Mouse (Mus musculus) hindbrain, embryonic 11.5 days (tissue): ENCODE results near the gene Adi1. TPM values are rescaled to one million over a fixed set of nuclear protein-coding genes. Genes with fewer than 3 reads are reported as not detected.

Experiments used
- ATAC-seq: fragments of 200-750 bp; cut with Nextera tagmentation; 2 replicates; pipeline ENCODE4 v1.8.0; 2017; ENCODE audit warnings: mild to moderate bottlenecking, moderate TSS enrichment, moderate library complexity; ENCODE audit not compliant: low FRiP score
- DNase-seq: peaks from one replicate; pipeline ENCODE4 v3.0.0-alpha.2; 2015; ENCODE audit warnings: low spot score
- H3K27ac ChIP-seq: fragments of 300-500 bp; sonication (generic); 2 replicates; pipeline ENCODE4 v1.5.1; 2014; ENCODE audit warnings: mild to moderate bottlenecking, low read depth, low read length
- H3K27me3 ChIP-seq: fragments of 300-500 bp; sonication (generic); 2 replicates; pipeline ENCODE4 v1.6.1; 2014; ENCODE audit warnings: mild to moderate bottlenecking, low read length, moderate library complexity, mixed read lengths; ENCODE audit not compliant: control insufficient read depth, insufficient read depth
- H3K36me3 ChIP-seq: fragments of 300-500 bp; sonication (generic); 2 replicates; pipeline ENCODE4 v1.6.1; 2014; ENCODE audit warnings: mild to moderate bottlenecking, low read length, moderate library complexity, mixed read lengths; ENCODE audit not compliant: control insufficient read depth, insufficient read depth
- H3K4me1 ChIP-seq: fragments of 300-500 bp; sonication (generic); replicated peaks from 2 replicates; pipeline ENCODE4 v1.6.1; 2014; ENCODE audit warnings: low read length, mixed read lengths; ENCODE audit not compliant: control insufficient read depth, insufficient read depth
- H3K4me2 ChIP-seq: fragments of 300-500 bp; sonication (generic); replicated peaks from 2 replicates; pipeline ENCODE4 v1.6.1; 2014; ENCODE audit warnings: mild to moderate bottlenecking, low read depth, low read length
- H3K4me3 ChIP-seq: fragments of 300-500 bp; sonication (generic); 2 replicates; pipeline ENCODE4 v1.5.1; 2014; ENCODE audit warnings: low read depth, low read length
- H3K9ac ChIP-seq: fragments of 300-500 bp; sonication (generic); 2 replicates; pipeline ENCODE4 v1.6.1; 2014; ENCODE audit warnings: low read depth, low read length
- H3K9me3 ChIP-seq: fragments of 300-500 bp; sonication (generic); 2 replicates; pipeline ENCODE4 v1.6.1; 2016; ENCODE audit warnings: low read length; ENCODE audit not compliant: control insufficient read depth
- WGBS: fragments of 180-500 bp; shearing (Covaris S2); extraction: QIAGEN DNeasy Blood & Tissue Kit; methylation state at CpG from one replicate; pipeline ENCODE4 v1.1.7; 2014; 5-methylcytosine and 5-hydroxymethylcytosine counted together
- polyA plus RNA-seq: library from polyadenylated mRNA; unstranded; fragments of >200 nt; fragmentation: Nextera tagmentation; extraction: Ambion mirVana; gene quantifications from 2 replicates; pipeline ENCODE4 v1.2.1, GENCODE M21; 2014

The Adi1 gene
- 51.5 and 53.5 TPM in 2 replicates for polyA plus RNA-seq

DNA sequence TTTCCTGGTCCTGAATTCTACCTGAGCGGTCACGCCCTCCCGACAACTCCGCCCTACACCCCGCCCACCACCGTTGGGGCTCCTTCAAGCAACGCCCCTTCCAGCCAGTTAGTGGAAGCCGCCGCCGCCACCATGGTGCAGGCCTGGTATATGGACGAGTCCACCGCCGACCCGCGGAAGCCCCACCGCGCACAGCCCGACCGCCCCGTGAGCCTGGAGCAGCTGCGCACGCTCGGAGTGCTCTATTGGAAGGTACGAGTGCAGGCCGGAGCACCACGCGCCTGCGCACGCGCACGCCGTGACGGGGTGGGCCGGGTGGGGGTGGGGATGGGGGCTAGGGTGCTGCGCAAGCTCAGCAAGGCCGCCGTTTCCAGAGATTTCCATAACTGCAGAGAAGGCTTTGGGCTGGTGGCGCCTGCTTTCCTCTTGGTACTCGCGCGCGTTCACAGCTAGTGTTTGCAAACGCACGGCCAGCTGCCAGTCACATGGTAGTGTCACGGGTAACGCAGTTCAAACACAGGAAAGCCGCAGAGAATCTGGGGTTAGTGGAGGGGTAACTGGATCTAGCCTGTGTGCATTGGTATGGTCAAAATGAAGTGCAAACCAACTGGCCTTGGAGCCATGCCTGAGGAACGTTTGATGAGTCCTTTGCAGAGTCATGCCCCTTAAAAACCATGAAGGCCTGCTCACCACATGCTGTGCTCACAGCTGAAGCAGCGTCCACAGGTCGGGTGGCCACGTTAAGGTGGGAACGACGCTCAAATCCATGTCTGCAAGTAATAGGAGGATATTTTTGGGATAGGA, at the start of gene Adi1:
Adi1 (plus strand) TSS at position 111 of the 804 bp plus-strand sequence.
- Histone ChIP-seq H3K4me1 (0 out of 2 replicates have a peak, but pooled peaks cover 3% of the 10 kb centered on the region), H3K4me3 (peak within 1 kb of the TSS; percentile 41), H3K9me3 (no peaks in the 10 kb centered on the region), H3K9ac (peak within 1 kb of the TSS; percentile 66), H3K27me3 (no peaks in the 10 kb centered on the region), H3K4me2 (peak within 1 kb of the TSS; percentile 66), H3K36me3 (no peaks in the 10 kb centered on the region), H3K27ac (peak within 1 kb of the TSS; percentile 89)
- ATAC-seq (peak; percentile 96), DNase-seq (peak; percentile 86)
- 2% methylated on average over 53 of the region's 53 CpGs for WGBS

GRCm38 (mm10) chr12:28625407-28625806, 49.6 kb upstream of the Adi1 start:
- H3K9ac ChIP-seq: no peak overlapping the region
- H3K27me3 ChIP-seq: no peaks in the 10 kb centered on the region
- ATAC-seq: no peak
- DNase-seq: no peak
- peaks cover 12% of the 10 kb centered on the region for H3K36me3 ChIP-seq
- H3K4me3 ChIP-seq: no peak overlapping the region
- no peak overlapping the region for H3K4me2 ChIP-seq
- no peaks in the 10 kb centered on the region for H3K4me1 ChIP-seq
- H3K27ac ChIP-seq: no peak overlapping the region
- WGBS: 78% methylated on average over 7 of the region's 7 CpGs
- H3K9me3 ChIP-seq: no peaks in the 10 kb centered on the region

DNA sequence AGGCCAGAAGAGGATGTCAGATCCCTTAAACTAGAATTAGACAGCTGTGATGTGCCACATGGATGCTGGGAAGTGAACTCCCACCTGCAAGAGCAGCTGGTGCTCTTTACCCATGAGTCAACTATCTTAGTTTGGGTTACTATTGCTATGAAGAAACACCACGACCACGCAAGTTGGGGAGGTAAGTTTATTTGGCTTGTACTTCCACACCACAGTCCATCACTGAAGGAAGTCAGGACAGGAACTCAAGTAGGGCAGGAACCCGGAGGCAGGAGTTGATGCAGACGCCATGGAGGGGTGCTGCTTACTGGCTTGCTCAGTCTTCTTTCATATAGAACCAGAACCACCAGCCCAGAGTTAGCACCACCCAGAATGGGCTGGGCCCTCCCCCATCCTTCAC, 47.9 kb upstream of the Adi1 start:
- no peaks in the 10 kb centered on the region for H3K4me1 ChIP-seq
- no peak for ATAC-seq
- peaks cover 12% of the 10 kb centered on the region for H3K36me3 ChIP-seq
- H3K4me2 ChIP-seq: no peak overlapping the region
- 81% methylated on average over 4 of the region's 4 CpGs for WGBS
- no peaks in the 10 kb centered on the region for H3K9me3 ChIP-seq
- DNase-seq: no peak
- H3K27ac ChIP-seq: no peak overlapping the region
- no peak overlapping the region for H3K9ac ChIP-seq
- no peak overlapping the region for H3K4me3 ChIP-seq
- H3K27me3 ChIP-seq: no peaks in the 10 kb centered on the region

DNA sequence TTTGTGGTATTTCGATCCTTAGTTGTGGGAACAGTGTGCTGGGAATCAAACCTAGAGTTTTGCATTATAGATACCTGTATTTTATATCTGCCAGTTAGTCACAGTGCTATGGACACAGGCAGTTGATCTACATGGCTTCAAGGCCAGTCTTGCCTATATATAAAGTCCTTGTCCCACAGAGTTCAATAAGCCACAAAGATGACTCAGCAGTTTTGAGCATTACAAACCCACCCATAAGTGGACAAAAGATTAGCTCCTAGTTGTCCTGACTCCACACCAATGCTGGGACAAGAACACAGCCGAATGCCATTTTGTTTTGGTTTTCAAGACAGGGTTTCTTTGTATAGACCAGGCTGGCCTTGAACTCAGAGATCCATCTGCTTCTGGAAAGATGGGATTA, 46.6 kb upstream of the Adi1 start:
- Histone ChIP-seq H3K27me3 (no peaks in the 10 kb centered on the region), H3K36me3 (peaks cover 16% of the 10 kb centered on the region), H3K4me2 (no peak overlapping the region), H3K4me1 (no peaks in the 10 kb centered on the region), H3K9ac (no peak overlapping the region), H3K27ac (no peak overlapping the region), H3K9me3 (no peaks in the 10 kb centered on the region), H3K4me3 (no peak overlapping the region)
- ATAC-seq (no peak), DNase-seq (no peak)
- WGBS: 97% methylated on average over 2 of the region's 2 CpGs

- H3K36me3 ChIP-seq: peaks cover 10% of the 10 kb centered on the region
- WGBS: 2% methylated on average over 23 of the region's 23 CpGs
- ATAC-seq: peak; percentile 39; the same call in 1 of the 2 replicates
Measured at GRCm38 (mm10) chr12:28635058-28635534, 39.9 kb upstream of the Adi1 start.

DNA sequence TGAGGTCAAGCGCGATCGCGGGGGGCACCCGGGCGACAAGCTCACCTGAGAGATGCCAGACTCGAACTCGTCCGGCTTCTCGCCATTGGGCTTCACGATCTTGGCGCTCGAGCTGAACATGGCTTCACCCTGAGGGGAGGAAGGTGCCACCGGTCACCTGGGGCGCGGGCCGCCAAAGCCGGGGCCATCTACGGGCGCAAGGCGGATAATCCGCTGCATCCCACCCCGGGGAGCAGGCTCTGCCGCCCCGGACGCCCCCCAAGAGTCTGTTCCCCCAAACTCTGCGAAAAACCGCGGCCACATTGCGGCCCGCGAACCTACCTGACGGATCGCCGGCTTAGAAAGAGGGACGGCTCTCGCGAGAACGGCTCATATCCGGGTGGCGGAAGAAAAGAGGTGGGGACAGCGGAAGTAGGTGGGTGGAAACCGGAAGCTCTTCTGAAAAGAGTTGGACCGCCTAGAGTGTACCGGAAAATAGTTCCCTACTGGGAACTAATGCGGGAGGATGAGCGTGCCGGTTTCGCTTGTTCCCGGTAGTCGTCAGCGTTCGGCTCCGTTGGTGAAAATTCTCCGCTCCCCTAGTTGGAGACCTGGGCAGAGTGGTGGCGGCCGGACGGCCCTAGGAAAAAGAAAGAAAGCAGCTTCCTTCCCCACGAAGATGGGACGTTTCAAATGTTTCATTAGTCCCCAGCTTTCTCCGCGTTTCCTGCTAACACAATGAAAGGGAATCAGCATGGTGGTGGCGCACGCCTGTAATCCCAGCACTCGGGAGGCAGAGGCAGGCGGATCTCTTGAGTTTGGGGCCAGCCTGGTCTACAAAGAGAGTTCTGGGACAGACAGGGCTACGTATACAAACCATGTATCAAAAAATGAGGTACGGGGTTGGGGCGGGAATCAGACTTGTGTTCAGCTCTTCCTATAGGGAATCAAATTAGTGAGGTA, 39.2 kb upstream of the Adi1 start, which contains the start of gene Rps7:
Rps7 (minus strand) TSS at position 419 of the 942 bp plus-strand sequence.
- no peaks in the 10 kb centered on the region for H3K27me3 ChIP-seq
- peak within 1 kb of the TSS; percentile 67 for H3K4me2 ChIP-seq
- H3K9ac ChIP-seq: peak within 1 kb of the TSS; percentile 98
- 6% methylated on average over 69 of the region's 69 CpGs for WGBS
- peaks cover 7% of the 10 kb centered on the region; the same call in 1 of the 2 replicates for H3K36me3 ChIP-seq
- peak; percentile 96 for ATAC-seq
- peak within 1 kb of the TSS; percentile 82 for H3K27ac ChIP-seq
- H3K9me3 ChIP-seq: no peaks in the 10 kb centered on the region
- H3K4me1 ChIP-seq: 0 out of 2 replicates have a peak, but pooled peaks cover 4% of the 10 kb centered on the region
- DNase-seq: peak; percentile 94
- H3K4me3 ChIP-seq: peak within 1 kb of the TSS; percentile 92

More at GRCm38 (mm10) chr12:28635058-28635534, 39.9 kb upstream of the Adi1 start:
- H3K9ac ChIP-seq: peak overlapping the region; percentile 98
- no peaks in the 10 kb centered on the region for H3K9me3 ChIP-seq
- no peak for DNase-seq
- peak overlapping the region; percentile 82 for H3K27ac ChIP-seq
- H3K4me2 ChIP-seq: peak overlapping the region; percentile 67
- peak overlapping the region; percentile 92 for H3K4me3 ChIP-seq
- no peaks in the 10 kb centered on the region for H3K27me3 ChIP-seq
- H3K4me1 ChIP-seq: 0 out of 2 replicates have a peak, but pooled peaks cover 4% of the 10 kb centered on the region

GRCm38 (mm10) chr12:28636543-28636942, 38.5 kb upstream of the Adi1 start:
- peak overlapping the region; percentile 92 for H3K4me3 ChIP-seq
- 87% methylated on average over 6 of the region's 6 CpGs for WGBS
- H3K27ac ChIP-seq: no peak overlapping the region
- DNase-seq (no peak), ATAC-seq (no peak)
- H3K4me2 ChIP-seq: peak overlapping the region; percentile 43; the same call in 1 of the 2 replicates
- 0 out of 2 replicates have a peak, but pooled peaks cover 4% of the 10 kb centered on the region for H3K4me1 ChIP-seq
- H3K27me3 ChIP-seq: no peaks in the 10 kb centered on the region
- H3K9me3 ChIP-seq: no peaks in the 10 kb centered on the region
- H3K36me3 ChIP-seq: peaks cover 7% of the 10 kb centered on the region; the same call in 1 of the 2 replicates
- no peak overlapping the region for H3K9ac ChIP-seq

GRCm38 (mm10) chr12:28638778-28639177, 36.3 kb upstream of the Adi1 start:
- peaks cover 2% of the 10 kb centered on the region; the same call in 1 of the 2 replicates for H3K36me3 ChIP-seq
- 0 out of 2 replicates have a peak, but pooled peaks cover 4% of the 10 kb centered on the region for H3K4me1 ChIP-seq
- H3K9ac ChIP-seq: no peak overlapping the region
- H3K4me3 ChIP-seq: no peak overlapping the region
- no peaks in the 10 kb centered on the region for H3K27me3 ChIP-seq
- no peak overlapping the region for H3K27ac ChIP-seq
- WGBS: 74% methylated on average over 2 of the region's 2 CpGs
- ATAC-seq: no peak
- no peak for DNase-seq
- no peak overlapping the region for H3K4me2 ChIP-seq
- H3K9me3 ChIP-seq: no peaks in the 10 kb centered on the region
